29 mouse cellular contexts compared by ENCODE assay signal in the genomic region with DNA sequence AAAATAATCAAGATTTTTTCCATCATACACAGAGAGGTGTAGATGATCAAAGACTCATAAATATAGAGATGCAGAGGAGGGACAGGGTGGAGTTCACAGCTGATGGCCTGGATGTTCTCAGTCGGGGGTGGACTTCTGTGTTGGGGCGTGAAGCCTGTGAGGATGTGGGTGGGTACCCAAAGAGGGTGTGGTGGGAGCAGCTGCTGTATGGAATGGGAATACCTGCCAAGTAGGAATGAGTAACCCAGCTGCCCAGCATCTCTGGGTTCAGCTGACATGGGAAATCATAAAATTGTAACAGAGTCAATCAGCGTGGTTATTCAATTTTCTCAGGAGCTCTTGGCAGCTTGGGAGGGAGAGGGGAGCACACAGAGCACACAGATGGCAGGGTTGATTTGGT.
A peak's percentile ranks its signal among the peaks of the same experiment; 100 is the strongest.
DNase-seq lines count a peak whose midpoint lies in the region; ATAC-seq and TF ChIP-seq lines count a peak whose summit lies in the region.
"Had no signal": no experiment of that assay in that cellular context is flagged by ENCODE, and none has a peak within 500 bp of the region (broad histone marks: within the 10 kb centered on the region; RNA-seq: fewer than 3 reads in every experiment).

No protein-coding gene starts in this region.

- no peak overlapping the region for H3K4me3 ChIP-seq in midbrain, postnatal 0 days (ENCODE audit: low read depth, low read length)
- no peak overlapping the region for H3K4me3 ChIP-seq in midbrain, embryonic 10.5 days
- H3K4me3 ChIP-seq in C2C12 (ENCODE audit: insufficient read depth, poor library complexity, severe bottlenecking): no peak overlapping the region
- H3K4me3 ChIP-seq: embryonic facial prominence, embryonic 15.5 days; forebrain, embryonic 13.5 days; gastrocnemius, adult 2 months; heart, embryonic 13.5 days; hindbrain, embryonic 10.5 days; left cerebral cortex, adult 2 months; limb, embryonic 15.5 days; liver, embryonic 13.5 days; megakaryocyte, embryonic 14.5 days; midbrain, embryonic 13.5 days; neural tube, embryonic 15.5 days had no signal

- peak; percentile 87 for DNase-seq in heart, adult 11 months
- DNase-seq in heart, postnatal 25 days (ENCODE audit: low spot score): no peak
- peak; percentile 53 for DNase-seq in midbrain, postnatal 0 days (ENCODE audit: low spot score)
- DNase-seq in midbrain, embryonic 10.5 days (ENCODE audit: low spot score): no peak
- DNase-seq in kidney, adult 18-20 months: no peak
- DNase-seq: adrenal gland, postnatal 14 days; cerebellum, adult 11-12 months; cerebellum, adult 9-11 months; gastrocnemius, adult 2 months; heart, postnatal 10 days; kidney, postnatal 14 days; layer of hippocampus, adult 9-11 months; liver, embryonic 13.5 days; lung, adult 18-20 months; lung, postnatal 4 days; thymus, postnatal 4 days had no signal

- no peaks in the 10 kb centered on the region for H3K36me3 ChIP-seq in midbrain, postnatal 0 days (ENCODE audit: insufficient read depth, low read length)
- no peaks in the 10 kb centered on the region for H3K36me3 ChIP-seq in midbrain, embryonic 10.5 days
- H3K36me3 ChIP-seq in C2C12 (ENCODE audit: control insufficient read depth, insufficient read depth): no peaks in the 10 kb centered on the region
- H3K36me3 ChIP-seq: embryonic facial prominence, embryonic 15.5 days; heart, embryonic 13.5 days; hindbrain, embryonic 10.5 days; limb, embryonic 15.5 days; liver, embryonic 13.5 days; midbrain, embryonic 13.5 days; neural tube, embryonic 15.5 days had no signal

- 85% methylated on average over 3 of the region's 3 CpGs for WGBS in midbrain, postnatal 0 days
- 86% methylated on average over 3 of the region's 3 CpGs for WGBS in midbrain, embryonic 10.5 days

- H3K27me3 ChIP-seq in midbrain, postnatal 0 days (ENCODE audit: insufficient read depth, low read length): no peaks in the 10 kb centered on the region
- no peaks in the 10 kb centered on the region for H3K27me3 ChIP-seq in midbrain, embryonic 10.5 days (ENCODE audit: low read depth, poor library complexity, severe bottlenecking)
- no peaks in the 10 kb centered on the region for H3K27me3 ChIP-seq in C2C12 (ENCODE audit: control insufficient read depth, insufficient read depth, insufficient read length)
- H3K27me3 ChIP-seq: embryonic facial prominence, embryonic 15.5 days; forebrain, embryonic 13.5 days; heart, embryonic 13.5 days; limb, embryonic 15.5 days; liver, embryonic 13.5 days; megakaryocyte, embryonic 14.5 days; midbrain, embryonic 13.5 days; neural tube, embryonic 15.5 days; Patski had no signal

- H3K9me3 ChIP-seq in midbrain, postnatal 0 days (ENCODE audit: low read length): no peaks in the 10 kb centered on the region
- H3K9me3 ChIP-seq in midbrain, embryonic 10.5 days (replicated peaks): no peaks in the 10 kb centered on the region
- H3K9me3 ChIP-seq: embryonic facial prominence, embryonic 15.5 days; forebrain, embryonic 13.5 days; heart, embryonic 13.5 days; hindbrain, embryonic 10.5 days; limb, embryonic 15.5 days; liver, embryonic 13.5 days; megakaryocyte, embryonic 14.5 days; midbrain, embryonic 13.5 days; neural tube, embryonic 15.5 days had no signal

- H3K27ac ChIP-seq in midbrain, postnatal 0 days (ENCODE audit: low read depth, low read length): no peak overlapping the region
- H3K27ac ChIP-seq in midbrain, embryonic 10.5 days (replicated peaks): no peak overlapping the region
- H3K27ac ChIP-seq: embryonic facial prominence, embryonic 15.5 days; forebrain, embryonic 13.5 days; gastrocnemius, adult 2 months; heart, embryonic 13.5 days; hindbrain, embryonic 10.5 days; left cerebral cortex, adult 2 months; limb, embryonic 15.5 days; liver, embryonic 13.5 days; midbrain, embryonic 13.5 days; neural tube, embryonic 15.5 days had no signal

- ATAC-seq in midbrain, postnatal 0 days (ENCODE audit: low FRiP score): no peak
- ATAC-seq: forebrain, embryonic 13.5 days; intestine, postnatal 0 days; lung, postnatal 0 days; midbrain, embryonic 13.5 days; Patski had no signal

- TF ChIP-seq CTCF in midbrain, postnatal 0 days (IDR thresholded peaks at IDR 0.05): no peak
- TF ChIP-seq CTCF in C2C12 (IDR thresholded peaks at IDR 0.05; ENCODE audit: control insufficient read depth, insufficient read depth, insufficient read length): no peak

- no peak overlapping the region for H3ac ChIP-seq in C2C12 (ENCODE audit: control insufficient read depth, insufficient read length, low read depth)

- H3K4me2 ChIP-seq in midbrain, postnatal 0 days (ENCODE audit: low read depth, low read length, poor library complexity, severe bottlenecking): no peak overlapping the region
- H3K4me2 ChIP-seq: embryonic facial prominence, embryonic 15.5 days; forebrain, embryonic 13.5 days; heart, embryonic 13.5 days; limb, embryonic 15.5 days; liver, embryonic 13.5 days; midbrain, embryonic 13.5 days; neural tube, embryonic 15.5 days had no signal

- H3K4me1 ChIP-seq in midbrain, postnatal 0 days (ENCODE audit: insufficient read depth, low read length): no peaks in the 10 kb centered on the region
- H3K4me1 ChIP-seq in midbrain, embryonic 10.5 days: no peaks in the 10 kb centered on the region
- H3K4me1 ChIP-seq: embryonic facial prominence, embryonic 15.5 days; forebrain, embryonic 13.5 days; hindbrain, embryonic 10.5 days; limb, embryonic 15.5 days; liver, embryonic 13.5 days; midbrain, embryonic 13.5 days had no signal

- no peak overlapping the region for H3K9ac ChIP-seq in midbrain, postnatal 0 days (replicated peaks; ENCODE audit: low read length, poor library complexity, severe bottlenecking)
- H3K9ac ChIP-seq: embryonic facial prominence, embryonic 15.5 days; forebrain, embryonic 13.5 days; heart, embryonic 13.5 days; limb, embryonic 15.5 days; liver, embryonic 13.5 days; midbrain, embryonic 13.5 days; neural tube, embryonic 15.5 days had no signal

- intact Hi-C loops in heart, postnatal 25 days (cut with DNase I): no loop called here

- no peaks in the 10 kb centered on the region for H3K79me2 ChIP-seq in C2C12 (ENCODE audit: control insufficient read depth, insufficient read depth)

- H3K79me3 ChIP-seq in C2C12 (ENCODE audit: low read depth): no peaks in the 10 kb centered on the region

TF ChIP-seq in C2C12, 6 proteins besides CTCF, POLR2A, EP300 and RAD21:
- TF ChIP-seq MYOD1 (IDR thresholded peaks at IDR 0.05; ENCODE audit: control insufficient read depth, insufficient read length, low read depth): peak; percentile 85
- no peak for TF ChIP-seq MYOG (IDR thresholded peaks at IDR 0.05; ENCODE audit: control insufficient read depth, extremely low read depth, insufficient read length)
- TF ChIP-seq FOSL1 (IDR thresholded peaks at IDR 0.05; ENCODE audit: insufficient read depth, low read length, poor library complexity, severe bottlenecking): no peak
- no peak for TF ChIP-seq CEBPB (IDR thresholded peaks at IDR 0.05; ENCODE audit: low read depth)

Comparison
In these comparisons a context has a peak if more than half of its experiments do, and no peak if none do; other contexts are left out.
1. DNase-seq: peak in heart, adult 11 months (single experiment) and midbrain, postnatal 0 days (single experiment); none in heart, postnatal 25 days (single experiment), midbrain, embryonic 10.5 days (single experiment) and kidney, adult 18-20 months (single experiment).